Mouse (Mus musculus): ENCODE measurements around the gene Pid1.
A peak's percentile ranks its signal among the peaks of the same experiment; 100 is the strongest.
"Not testable (repeated sequence)": the region's sequence is repeated elsewhere in the genome, so short reads cannot be mapped to it uniquely, and the experiment has no call there.

Gene Pid1

GRCm38 (mm10) chr1:84359611-84360500, 4.1 kb downstream of the Pid1 start:
- no peak for DNase-seq (ENCODE audit: low spot score)

GRCm38 (mm10) chr1:84357216-84357615, 6.8 kb downstream of the Pid1 start:
- DNase-seq (ENCODE audit: low spot score): no peak

- DNase-seq (ENCODE audit: low spot score): no peak
Observed at GRCm38 (mm10) chr1:84350262-84350661, 13.7 kb downstream of the Pid1 start.

- no peak for DNase-seq (ENCODE audit: low spot score)
Observed at GRCm38 (mm10) chr1:84347796-84348476, 16.0 kb downstream of the Pid1 start.

- not testable (repeated sequence) for DNase-seq (ENCODE audit: low spot score)
Observed at GRCm38 (mm10) chr1:84332797-84333196, 31.2 kb downstream of the Pid1 start.

GRCm38 (mm10) chr1:84331861-84332260, 32.1 kb downstream of the Pid1 start:
- DNase-seq (ENCODE audit: low spot score): not testable (repeated sequence)

GRCm38 (mm10) chr1:84325309-84325708, 38.7 kb downstream of the Pid1 start:
- DNase-seq (ENCODE audit: low spot score): no peak

- no peak for DNase-seq (ENCODE audit: low spot score)
Observed at GRCm38 (mm10) chr1:84321327-84321726, 42.7 kb downstream of the Pid1 start.

- DNase-seq (ENCODE audit: low spot score): no peak
Observed at GRCm38 (mm10) chr1:84318569-84318968, 45.4 kb downstream of the Pid1 start.

- DNase-seq (ENCODE audit: low spot score): no peak
Observed at GRCm38 (mm10) chr1:84317827-84318226, 46.2 kb downstream of the Pid1 start.

GRCm38 (mm10) chr1:84309966-84310460, 54.0 kb downstream of the Pid1 start:
- peak; percentile 17 for DNase-seq (ENCODE audit: low spot score)

- DNase-seq (ENCODE audit: low spot score): no peak
Observed at GRCm38 (mm10) chr1:84305713-84306421, 58.1 kb downstream of the Pid1 start.

GRCm38 (mm10) chr1:84302788-84303187, 61.2 kb downstream of the Pid1 start:
- no peak for DNase-seq (ENCODE audit: low spot score)

- no peak for DNase-seq (ENCODE audit: low spot score)
Observed at GRCm38 (mm10) chr1:84299719-84300118, 64.3 kb downstream of the Pid1 start.

GRCm38 (mm10) chr1:84286682-84287111, 77.3 kb downstream of the Pid1 start:
- peak; percentile 77 for DNase-seq (ENCODE audit: low spot score)

GRCm38 (mm10) chr1:84285620-84286019, 78.4 kb downstream of the Pid1 start:
- DNase-seq (ENCODE audit: low spot score): no peak

- peak; percentile 52 for DNase-seq (ENCODE audit: low spot score)
Observed at GRCm38 (mm10) chr1:84284293-84285068, 79.5 kb downstream of the Pid1 start.

- peak; percentile 44 for DNase-seq (ENCODE audit: low spot score)
Observed at GRCm38 (mm10) chr1:84283119-84283518, 80.9 kb downstream of the Pid1 start.

- no peak for DNase-seq (ENCODE audit: low spot score)
Observed at GRCm38 (mm10) chr1:84280171-84280570, 83.8 kb downstream of the Pid1 start.

- DNase-seq (ENCODE audit: low spot score): no peak
Observed at GRCm38 (mm10) chr1:84278359-84279255, 85.4 kb downstream of the Pid1 start.
